Mouse (Mus musculus) erythroblast, embryonic 14.5 days (primary cell): ENCODE data around the gene Exph5.

Experiments used
- GATA1 ChIP-seq: IDR thresholded peaks from 2 replicates; pipeline ENCODE4 v1.6.1; 2012; ENCODE audit warnings: low read length, inconsistent platforms, mixed read lengths
- TAL1 ChIP-seq: IDR thresholded peaks from 3 replicates; pipeline ENCODE4 v1.6.1; 2012; ENCODE audit warnings: low read length, inconsistent platforms, mixed read lengths

- TF ChIP-seq GATA1 (no peak), TAL1 (no peak)
Measured at GRCm38 (mm10) chr9:53401146-53401545, 99.7 kb downstream of the Exph5 start.
